Mouse (Mus musculus): ENCODE data around the gene Lca5.

GRCm38 (mm10) chr9:83351171-83351570, 89.8 kb downstream of the Lca5 start:
- TF ChIP-seq TAL1 (IDR thresholded peaks at IDR 0.05; ENCODE audit: low read length) (no peak), GATA1 (IDR thresholded peaks at IDR 0.05; ENCODE audit: low read length) (no peak)
